Mouse (Mus musculus) cerebellum, adult 9-10 months (tissue): ENCODE data around the gene Cryga.
A peak's percentile ranks its signal among the peaks of the same experiment; 100 is the strongest.

Source experiments
- DNase-seq: peaks from one replicate; pipeline ENCODE4 v3.0.0; 2022

The Cryga gene

GRCm38 (mm10) chr1:65103273-65103672 lies at the start of gene Cryga:
Gene Cryga, minus strand, starts transcription at chr1:65103373.
- no peak for DNase-seq

GRCm38 (mm10) chr1:65147971-65148370 lies 44.8 kb upstream of the Cryga start:
- no peak for DNase-seq

GRCm38 (mm10) chr1:65147326-65147725 lies 44.2 kb upstream of the Cryga start:
- DNase-seq: no peak

- no peak for DNase-seq
Measured at GRCm38 (mm10) chr1:65146601-65147000, 43.4 kb upstream of the Cryga start.

- DNase-seq: no peak
Measured at GRCm38 (mm10) chr1:65144783-65145182, 41.6 kb upstream of the Cryga start.

- DNase-seq: no peak
Measured at GRCm38 (mm10) chr1:65137560-65137959, 34.4 kb upstream of the Cryga start.

- no peak for DNase-seq
Measured at GRCm38 (mm10) chr1:65132833-65133232, 29.7 kb upstream of the Cryga start.

- DNase-seq: no peak
Measured at GRCm38 (mm10) chr1:65131671-65132070, 28.5 kb upstream of the Cryga start.

- no peak for DNase-seq
Measured at GRCm38 (mm10) chr1:65130226-65130625, 27.1 kb upstream of the Cryga start.

GRCm38 (mm10) chr1:65129634-65130180 lies 26.5 kb upstream of the Cryga start:
- DNase-seq: no peak

- DNase-seq: no peak
Measured at GRCm38 (mm10) chr1:65122574-65123372, 19.6 kb upstream of the Cryga start, which contains the start of gene D630023F18Rik. Gene D630023F18Rik, minus strand, starts transcription at chr1:65123214.

GRCm38 (mm10) chr1:65119438-65119837 lies 16.3 kb upstream of the Cryga start, which contains the start of gene Gm28845:
Gene Gm28845, minus strand, starts transcription at chr1:65119558.
- no peak for DNase-seq

GRCm38 (mm10) chr1:65118150-65118913 lies 15.2 kb upstream of the Cryga start:
- DNase-seq: no peak

GRCm38 (mm10) chr1:65113536-65114172 lies 10.5 kb upstream of the Cryga start:
- DNase-seq: no peak

- DNase-seq: no peak
Measured at GRCm38 (mm10) chr1:65112807-65113196, 9.6 kb upstream of the Cryga start.

- peak; percentile 70 for DNase-seq
Measured at GRCm38 (mm10) chr1:65112031-65112806, 9.0 kb upstream of the Cryga start.

- DNase-seq: no peak
Measured at GRCm38 (mm10) chr1:65109756-65110435, 6.7 kb upstream of the Cryga start.

- DNase-seq: no peak
Measured at GRCm38 (mm10) chr1:65109196-65109595, 6.0 kb upstream of the Cryga start.

- DNase-seq: no peak
Measured at GRCm38 (mm10) chr1:65107654-65108279, 4.6 kb upstream of the Cryga start.

- DNase-seq: no peak
Measured at GRCm38 (mm10) chr1:65096953-65097352, 6.2 kb downstream of the Cryga start.

- DNase-seq: no peak
Measured at GRCm38 (mm10) chr1:65091566-65091965, 11.6 kb downstream of the Cryga start.
